Mouse (Mus musculus) lung, adult 2 months (tissue): ENCODE measurements around the gene Snx22.

Experiments
- CTCF ChIP-seq: fragments of 200-500 bp; IDR thresholded peaks from 2 replicates; pipeline ENCODE4 v1.5.1; 2011; ENCODE audit warnings: mild to moderate bottlenecking, low read length, control low read depth; ENCODE audit not compliant: insufficient read depth
- POLR2A ChIP-seq: fragments of 200-500 bp; IDR thresholded peaks from 2 replicates; pipeline ENCODE4 v1.6.1; 2011; ENCODE audit warnings: low read depth, mild to moderate bottlenecking, control low read depth, low read length, borderline replicate concordance; ENCODE audit errors: extremely low read depth

GRCm38 (mm10) chr9:66087062-66087461 is 17.5 kb upstream of the Snx22 start:
- TF ChIP-seq POLR2A (no peak), CTCF (no peak)
